23 mouse cellular contexts compared by ENCODE assay signal in genomic region chr2:171946569-171947250, GRCm38 (mm10).
A peak's percentile ranks its signal among the peaks of the same experiment; 100 is the strongest.
DNase-seq lines count a peak whose midpoint lies in the region; TF ChIP-seq lines count a peak whose summit lies in the region.
"Had no signal": no experiment of that assay in that cellular context is flagged by ENCODE, and none has a peak within 500 bp of the region (broad histone marks: within the 10 kb centered on the region; RNA-seq: fewer than 3 reads in every experiment).

No protein-coding gene starts in this region.

- no peak overlapping the region for H3K27ac ChIP-seq in left cerebral cortex, adult 2 months
- H3K27ac ChIP-seq in gastrocnemius, adult 2 months, result no peak overlapping the region
- H3K27ac ChIP-seq: embryonic facial prominence, embryonic 12.5 days; heart, adult 2 months; hindbrain, embryonic 15.5 days; intestine, embryonic 15.5 days; limb, embryonic 15.5 days; liver, embryonic 15.5 days had no signal

- no peak for TF ChIP-seq POLR2A in brain, embryonic 14.5 days (IDR thresholded peaks at IDR 0.05; ENCODE audit: borderline replicate concordance, extremely low read depth, insufficient read depth, insufficient read length, poor library complexity, severe bottlenecking)

- H3K4me3 ChIP-seq in left cerebral cortex, adult 2 months, result no peak overlapping the region
- H3K4me3 ChIP-seq in gastrocnemius, adult 2 months, result no peak overlapping the region
- H3K4me3 ChIP-seq: embryonic facial prominence, embryonic 12.5 days; erythroblast, embryonic 14.5 days; heart, adult 2 months; hindbrain, embryonic 15.5 days; intestine, embryonic 15.5 days; limb, embryonic 15.5 days; liver, embryonic 15.5 days; myocyte had no signal

- no peak for TF ChIP-seq CTCF in left cerebral cortex, adult 2 months (IDR thresholded peaks at IDR 0.05)
- TF ChIP-seq CTCF in brain, embryonic 14.5 days (IDR thresholded peaks at IDR 0.05; ENCODE audit: borderline replicate concordance, extremely low read depth, insufficient read depth, insufficient read length), result no peak
- TF ChIP-seq CTCF in gastrocnemius, adult 2 months (IDR thresholded peaks at IDR 0.05), result no peak

- intact Hi-C loops in left cerebral cortex, adult 2 months (cut with DNase I), result loop anchor here (5.0 kb wide), 1 partner anchor 191 kb away; no protein-coding TSS in a partner anchor
- intact Hi-C loops in gastrocnemius, adult 2 months (cut with DNase I), result no loop called here

- DNase-seq in frontal cortex, postnatal 36 days (ENCODE audit: low spot score in 2 of 2), result peak; percentile 16 to 21
- DNase-seq in frontal cortex, postnatal 10 days (ENCODE audit: low spot score in 2 of 2), result no peak
- DNase-seq in left cerebral cortex, adult 2 months (ENCODE audit: extremely low spot score in 1 of 2, low spot score in 2 of 2), result peak; percentile 12 to 13
- DNase-seq in left cerebral cortex, adult 11 months (ENCODE audit: low spot score), result no peak
- peak; percentile 21 for DNase-seq in R1 (ENCODE audit: low read depth, low spot score)
- peak; percentile 69 for DNase-seq in brain, embryonic 14.5 days (ENCODE audit: low read depth)
- no peak for DNase-seq in gastrocnemius, adult 2 months
- DNase-seq: adrenal gland, adult 2 months; cerebellum, postnatal 10 days; gastrocnemius, postnatal 10 days; heart, adult 2 months; heart, postnatal 4 days; kidney, adult 9 months; kidney, postnatal 25 days; midbrain, embryonic 14.5 days; thymus, postnatal 14 days had no signal

Comparison
In these comparisons a context has a peak if more than half of its experiments do, and no peak if none do; other contexts are left out.
1. DNase-seq: peak in frontal cortex, postnatal 36 days (2 of 2), left cerebral cortex, adult 2 months (2 of 2), R1 (single experiment) and brain, embryonic 14.5 days (single experiment); none in frontal cortex, postnatal 10 days (0 of 2), left cerebral cortex, adult 11 months (single experiment) and gastrocnemius, adult 2 months (single experiment).